Mouse (Mus musculus): ENCODE results near the gene Grin2d.

Grin2d gene

DNA sequence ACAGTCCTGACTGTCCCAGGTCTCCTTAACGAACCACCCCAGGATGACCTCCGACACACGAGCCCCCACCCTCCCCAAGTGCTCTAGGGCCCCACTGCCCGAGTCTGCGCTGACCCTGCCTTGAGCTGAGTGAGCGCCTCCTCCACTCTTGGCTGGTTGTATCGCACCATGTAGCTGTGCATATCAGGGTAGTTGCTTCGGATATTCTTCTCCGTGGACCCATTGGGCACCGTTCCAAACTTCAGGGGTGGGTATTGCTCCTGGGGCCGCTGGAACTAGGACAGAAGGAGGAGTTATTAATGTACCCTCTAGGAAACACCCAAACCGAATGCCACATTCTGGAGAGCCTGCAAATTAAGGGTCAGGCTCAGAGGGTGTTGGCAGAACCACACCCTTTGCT is 25.1 kb downstream of the Grin2d start:
- no peak for DNase-seq (ENCODE audit: low spot score)

DNA sequence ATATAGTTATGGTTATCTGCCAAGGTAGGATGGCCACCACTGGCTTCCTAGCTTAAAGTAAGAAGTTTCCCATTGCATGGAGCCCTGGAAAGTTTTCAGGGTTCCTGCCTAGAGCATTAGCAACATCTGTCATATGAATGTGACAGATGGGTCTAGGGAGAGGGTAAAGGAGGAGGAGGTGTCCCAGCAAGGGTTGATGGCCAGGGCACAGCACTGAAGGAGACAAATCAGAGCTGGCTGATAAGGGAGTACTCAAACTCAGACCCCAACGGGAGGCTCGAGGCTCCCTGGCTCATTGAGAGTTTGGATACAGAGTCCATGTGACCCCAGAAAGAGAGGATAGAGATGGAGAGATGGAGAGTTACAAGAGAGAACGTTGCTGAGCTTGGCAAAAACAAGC is 27.5 kb downstream of the Grin2d start:
- no peak for DNase-seq (ENCODE audit: low spot score)

DNA sequence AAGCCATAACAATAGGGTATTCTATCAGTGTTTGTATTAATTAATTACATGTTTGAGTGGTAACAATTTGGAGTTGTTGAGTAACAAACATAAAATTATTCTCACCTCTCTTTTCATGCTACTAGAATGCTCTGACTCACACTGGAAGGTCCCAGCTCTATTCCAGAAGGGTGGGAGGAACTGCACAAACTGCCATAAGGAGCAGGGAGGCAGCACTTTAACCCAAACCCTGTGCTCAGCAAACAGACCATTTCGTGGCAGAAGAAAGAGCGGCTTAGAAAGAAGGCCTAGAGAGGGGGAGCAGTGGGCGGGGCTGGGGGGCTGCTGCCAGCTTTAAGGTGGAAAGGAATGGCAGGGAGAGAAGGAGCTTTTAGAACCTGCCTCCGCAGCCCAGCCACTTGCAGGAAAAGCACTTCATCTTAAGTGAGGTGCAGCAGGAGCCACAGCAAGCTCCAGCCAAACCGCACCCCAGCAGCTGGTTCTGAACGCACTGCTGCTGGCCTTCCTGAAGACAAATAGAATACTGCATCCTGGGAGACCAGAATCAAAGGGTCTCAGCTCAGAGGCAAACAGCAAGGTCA is 29.6 kb downstream of the Grin2d start:
- DNase-seq (ENCODE audit: low spot score) = no peak

DNA sequence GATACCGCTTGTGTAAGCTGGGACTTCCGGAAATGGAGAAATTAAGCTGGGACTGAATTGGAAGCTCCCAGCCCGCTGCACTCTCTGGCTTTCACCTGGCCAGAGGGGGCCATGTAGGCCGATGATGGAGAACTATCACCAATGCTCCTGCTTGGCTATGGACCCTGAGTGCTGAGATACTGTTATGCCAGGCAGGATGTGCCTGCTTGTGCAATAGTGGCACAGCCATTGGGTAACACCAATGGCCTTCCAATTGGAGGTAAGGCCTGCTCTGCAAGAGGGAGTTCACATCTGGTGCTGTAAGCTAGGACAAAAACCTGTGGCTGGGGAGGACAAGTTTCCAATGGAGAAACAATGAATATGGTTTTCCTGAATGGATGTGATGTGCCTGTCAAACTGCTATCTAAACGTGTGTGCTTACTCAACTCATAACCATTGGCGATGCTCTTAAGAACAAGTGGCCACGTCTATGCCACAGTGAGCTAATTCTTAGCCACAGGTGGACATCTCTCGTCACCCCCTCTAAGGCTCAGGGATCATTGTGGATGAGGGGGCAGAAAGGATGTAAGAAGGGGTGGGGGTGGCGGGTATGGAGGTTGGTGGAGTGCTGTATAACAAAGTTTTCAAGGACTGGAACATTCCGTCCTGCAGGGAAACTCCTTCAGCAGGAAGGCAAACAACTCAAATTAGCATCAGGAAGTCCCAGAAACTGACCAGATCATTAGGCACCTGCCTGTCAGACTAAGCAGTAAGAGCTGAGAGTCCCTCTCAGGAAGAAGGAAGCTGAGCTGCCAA is 35.0 kb downstream of the Grin2d start:
- no peak for DNase-seq (ENCODE audit: low spot score)

DNA sequence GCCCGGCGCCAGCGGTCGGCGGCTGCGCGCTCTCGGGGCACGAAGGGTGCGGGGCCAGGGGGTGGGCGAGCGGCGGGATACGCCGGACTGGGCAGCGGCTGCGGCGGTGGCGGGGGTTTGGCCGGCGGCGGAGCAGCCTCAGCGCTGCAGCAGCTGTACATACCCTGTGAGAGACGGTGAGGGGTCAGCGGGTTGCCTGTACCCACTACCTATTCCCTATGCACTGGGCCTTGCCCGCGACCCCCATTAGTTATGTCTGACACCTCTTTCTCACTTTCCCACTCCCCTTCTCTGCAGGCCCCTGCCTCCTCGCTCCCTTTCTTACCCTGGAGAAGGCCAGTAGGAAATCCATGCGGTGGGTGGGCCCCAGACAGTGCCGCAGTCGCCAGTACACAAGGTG is 44.3 kb downstream of the Grin2d start:
- DNase-seq (ENCODE audit: low spot score) = no peak

DNA sequence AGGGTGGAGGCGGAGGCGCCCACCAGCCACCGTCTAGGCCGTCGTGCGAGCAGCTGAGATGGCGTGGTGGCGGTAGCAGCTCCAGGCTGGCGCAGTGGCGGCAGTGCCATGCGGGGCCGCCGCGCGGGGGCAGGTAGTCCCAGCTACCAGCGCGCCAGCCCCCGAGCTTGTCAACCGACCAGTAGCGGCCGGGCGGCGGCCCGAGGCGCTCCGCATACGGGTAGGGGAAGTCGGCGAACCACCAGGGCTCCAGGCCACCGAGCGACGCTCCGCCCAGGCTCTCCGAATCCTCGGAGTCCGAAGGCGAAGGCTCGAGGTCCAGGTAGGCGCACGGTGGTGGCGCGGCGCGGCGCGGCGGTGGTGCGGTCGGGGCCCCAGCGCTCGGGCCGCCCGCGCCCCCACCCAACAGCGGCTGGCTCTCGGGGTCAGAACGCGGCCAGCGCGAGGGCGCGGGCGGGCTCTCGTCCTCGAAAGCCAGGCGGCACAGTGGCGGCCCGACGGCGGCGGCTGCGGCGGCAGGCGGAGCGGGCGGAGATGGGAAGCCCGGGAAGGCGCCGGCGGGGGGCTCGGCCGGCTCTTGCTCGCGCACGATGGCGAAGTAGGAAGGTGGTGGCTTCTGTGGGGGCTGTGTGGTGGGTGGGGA is 44.9 kb downstream of the Grin2d start:
- no peak for DNase-seq (ENCODE audit: low spot score)

DNA sequence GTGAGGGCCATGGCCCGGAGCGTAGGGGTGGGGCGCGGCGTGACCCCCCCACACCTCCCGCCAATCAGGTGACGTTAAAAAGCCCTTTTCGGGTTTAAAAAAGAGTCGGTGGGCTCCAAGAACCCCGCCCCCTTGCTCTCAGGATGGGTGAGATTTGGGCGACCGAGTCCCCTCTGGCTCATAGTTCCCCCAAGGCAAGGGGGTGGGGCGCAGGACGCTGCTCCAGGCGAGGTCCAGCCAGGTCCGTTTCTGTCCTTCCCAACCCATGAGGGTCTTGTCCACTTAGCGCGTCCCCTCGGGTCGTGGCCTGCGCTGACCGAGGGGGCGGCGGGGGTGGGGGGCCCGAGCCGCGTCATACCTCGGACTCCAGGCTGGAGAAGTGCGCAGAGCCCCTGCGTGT is 45.8 kb downstream of the Grin2d start:
- DNase-seq (ENCODE audit: low spot score) = no peak

DNA sequence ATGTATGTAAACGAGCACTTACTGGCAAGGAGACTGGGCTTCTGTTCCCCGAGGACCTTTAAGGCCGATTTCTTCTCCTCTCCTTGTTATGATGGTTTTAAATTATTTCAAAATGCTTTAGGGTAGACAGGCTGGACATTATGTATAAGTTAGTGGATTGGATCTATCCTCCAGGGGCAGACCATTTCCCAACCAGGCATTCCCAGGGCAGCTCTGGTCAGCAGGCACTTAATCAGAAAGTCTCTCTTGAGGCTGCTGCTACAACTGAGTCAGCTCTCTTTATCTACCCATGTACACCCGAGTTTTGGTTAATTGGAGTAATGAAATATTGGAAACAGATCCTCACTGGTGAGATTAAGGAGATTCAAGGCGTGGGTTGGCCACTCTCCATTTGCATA is 47.1 kb downstream of the Grin2d start:
- no peak for DNase-seq (ENCODE audit: low spot score)

DNA sequence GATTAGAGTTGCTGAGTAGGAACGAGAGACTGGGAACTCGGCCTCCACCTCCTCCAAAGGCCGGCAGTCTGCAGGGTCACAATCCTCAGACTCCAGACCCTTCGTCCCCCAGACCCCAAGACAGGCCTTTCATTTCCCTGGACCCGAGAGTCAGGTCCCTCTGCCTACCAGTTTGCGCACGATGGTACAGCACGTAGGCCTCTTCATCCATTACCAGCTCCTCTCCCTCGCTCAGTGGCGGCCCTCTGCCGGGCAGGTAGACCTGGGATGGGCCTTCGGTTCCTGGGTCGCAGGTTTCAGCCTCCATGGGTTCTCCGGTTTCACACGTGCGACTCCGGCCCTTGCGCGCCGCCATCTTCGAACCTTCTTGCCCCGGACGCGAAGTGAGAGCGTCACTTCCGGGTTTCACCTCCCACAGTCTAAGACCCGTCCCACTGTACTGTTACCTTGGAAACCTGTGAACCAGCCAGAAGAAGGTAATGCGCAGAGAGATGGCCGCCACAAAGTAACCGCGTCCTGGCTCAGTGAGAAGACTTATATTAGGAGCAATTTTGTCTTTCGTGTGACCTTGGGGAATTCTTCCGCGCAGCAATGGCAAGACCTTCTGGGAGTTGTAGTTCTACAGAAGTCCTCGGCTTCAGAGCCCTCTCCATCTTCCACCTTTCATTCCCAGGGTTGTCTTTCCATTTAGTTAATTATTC is 47.6 kb downstream of the Grin2d start, which contains the start of gene Grwd1:
Gene Grwd1 (minus strand): TSS at position 518 of the 701 bp plus-strand sequence.
- DNase-seq (ENCODE audit: low spot score) = peak; percentile 67

DNA sequence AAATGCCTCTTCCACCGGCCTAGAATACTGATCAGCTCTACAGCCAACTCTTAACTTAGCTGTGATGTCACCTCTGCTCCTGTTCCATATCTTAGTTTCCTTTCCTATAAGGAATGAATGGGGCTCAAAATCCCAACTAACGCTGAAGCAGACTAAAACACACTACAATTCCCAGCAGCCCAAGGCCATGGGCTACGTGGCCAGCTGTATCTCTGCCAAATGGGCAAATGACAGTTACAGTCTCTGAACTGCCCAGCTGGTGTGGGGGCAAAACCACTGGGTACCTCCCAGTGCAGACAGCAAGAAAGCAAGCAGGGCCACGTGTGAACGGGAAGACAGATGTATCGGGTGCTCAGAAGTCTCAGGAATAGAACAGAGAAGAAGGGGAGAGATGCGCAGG is 51.5 kb downstream of the Grin2d start:
- DNase-seq (ENCODE audit: low spot score) = no peak

DNA sequence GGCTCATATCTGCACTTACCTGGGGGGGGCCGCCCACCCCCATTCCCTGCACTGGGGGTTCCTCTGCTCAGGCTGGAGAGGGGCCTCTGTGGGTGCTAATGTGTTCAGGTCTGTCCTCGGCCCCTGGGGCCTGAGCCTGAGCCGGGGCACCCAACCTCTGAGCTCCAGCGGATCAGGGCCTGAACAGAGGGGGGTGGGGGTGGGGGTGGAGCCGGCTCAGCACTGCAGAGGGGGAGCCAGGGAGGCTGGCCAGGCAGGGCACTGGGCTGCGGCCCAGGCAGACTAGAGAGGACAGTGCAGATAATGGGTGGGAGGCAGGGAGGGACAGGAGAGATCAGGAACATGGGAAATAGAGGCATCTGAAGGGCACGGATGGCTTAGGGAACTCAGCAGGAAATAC is 53.6 kb downstream of the Grin2d start, which contains the start of gene Kcnj14:
Gene Kcnj14 (minus strand): TSS at position 185 of the 400 bp plus-strand sequence.
- DNase-seq (ENCODE audit: low spot score) = no peak

DNA sequence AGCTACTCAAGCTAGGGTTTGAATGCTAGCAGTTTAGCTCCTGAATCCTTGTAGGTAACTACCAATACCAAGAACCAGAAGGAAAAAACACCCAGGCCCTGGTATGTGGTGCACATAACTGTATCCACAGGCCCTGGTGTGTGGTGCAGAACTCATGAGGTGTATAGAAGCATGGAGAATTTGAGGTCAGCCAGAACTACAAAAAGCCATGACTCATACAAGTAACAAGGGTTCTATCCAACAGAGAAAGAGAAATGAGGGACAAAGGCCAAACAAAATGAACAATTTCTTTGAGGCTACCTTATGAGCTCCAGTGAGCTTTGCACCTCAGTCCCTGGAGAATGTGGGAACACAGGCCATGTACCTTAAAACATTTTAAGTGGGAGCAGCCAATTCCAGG is 57.3 kb downstream of the Grin2d start:
- DNase-seq (ENCODE audit: low spot score) = no peak

DNA sequence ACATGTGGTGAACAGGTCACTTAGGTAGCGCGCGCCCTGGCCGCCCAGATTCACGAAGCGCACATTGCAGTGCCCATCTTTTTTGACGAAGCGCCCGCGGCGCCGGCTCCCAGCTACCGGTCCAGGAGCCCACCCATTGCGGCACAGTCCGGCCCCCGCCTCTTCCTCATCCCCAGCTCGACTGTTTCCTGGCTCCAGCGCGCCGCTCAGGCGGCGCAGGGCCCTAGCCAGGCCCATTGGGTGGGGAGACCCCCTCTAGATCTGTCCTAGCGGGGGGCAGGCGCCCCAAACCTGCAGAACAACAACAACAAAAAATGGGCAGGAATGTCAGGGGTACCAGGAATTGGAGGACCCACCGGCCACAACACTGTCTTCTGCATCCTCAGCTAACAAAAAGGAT is 58.3 kb downstream of the Grin2d start:
- no peak for DNase-seq (ENCODE audit: low spot score)

DNA sequence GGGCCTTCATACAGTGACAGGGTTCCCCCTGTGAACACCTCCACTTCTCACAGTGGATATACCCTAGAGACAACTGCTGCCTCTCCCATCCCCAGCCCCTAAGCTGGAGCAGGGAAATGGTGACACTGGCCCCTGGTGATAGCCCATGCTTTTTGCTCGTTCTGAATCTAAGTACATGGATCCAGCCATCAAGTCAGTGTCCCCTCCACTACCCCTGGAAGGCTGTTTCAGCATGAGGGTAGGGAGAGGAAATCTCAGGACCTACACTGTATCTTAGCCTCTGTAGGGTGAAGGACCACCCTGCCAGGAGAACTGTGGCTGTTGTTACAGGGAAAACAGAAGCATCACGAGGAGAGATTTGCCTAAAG is 62.2 kb downstream of the Grin2d start:
- DNase-seq (ENCODE audit: low spot score) = no peak

DNA sequence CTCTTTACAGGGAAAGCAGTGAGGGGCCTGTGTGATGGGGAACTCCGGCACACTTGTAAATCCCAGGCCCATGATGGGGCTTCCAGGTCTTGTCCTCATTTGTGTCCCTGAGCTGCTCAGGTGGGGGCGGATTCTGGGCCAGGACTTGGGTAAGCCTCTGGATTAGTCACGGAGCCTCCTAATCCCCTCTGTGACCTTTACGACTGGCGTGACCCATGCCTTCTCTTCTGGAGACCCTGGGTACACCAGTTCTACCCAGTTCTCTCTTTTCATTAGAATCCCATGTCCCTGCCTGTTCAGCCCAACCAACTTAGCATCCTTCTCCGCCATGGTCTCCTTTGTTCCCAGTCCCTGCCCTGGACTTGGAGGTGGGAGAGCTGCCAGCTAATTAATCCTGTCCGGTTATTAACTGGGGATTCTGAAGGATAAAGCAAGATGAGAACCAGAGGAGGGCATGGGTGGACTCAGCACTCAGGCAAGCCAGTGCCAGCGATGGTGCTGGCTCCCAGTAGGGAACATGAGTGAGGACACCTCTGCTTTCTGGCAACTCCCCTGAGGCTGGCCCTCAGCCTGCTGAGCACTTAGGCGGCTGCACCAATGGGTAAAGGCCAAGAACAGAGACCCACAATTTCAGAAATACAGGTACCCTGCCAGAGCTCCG is 62.7 kb downstream of the Grin2d start:
- DNase-seq (ENCODE audit: low spot score) = no peak

DNA sequence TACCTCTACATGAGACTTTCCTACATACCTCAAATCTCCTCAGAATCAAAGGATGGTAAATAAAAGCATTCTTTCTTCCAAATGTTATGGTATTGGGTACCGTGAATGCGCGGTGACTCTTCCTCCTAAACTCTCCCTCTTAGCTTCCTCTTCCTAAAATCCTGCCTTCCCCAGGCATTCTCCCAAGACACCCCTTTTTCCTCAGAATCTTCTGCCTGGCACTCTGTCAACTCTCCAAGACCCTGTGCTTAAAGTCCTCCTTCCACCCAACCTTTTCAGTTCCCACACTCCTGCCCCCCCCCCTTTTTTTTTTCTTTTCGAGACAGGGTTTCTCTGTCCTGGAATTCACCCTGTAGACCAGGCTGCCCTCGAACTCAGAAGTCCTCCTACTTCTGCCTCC is 63.3 kb downstream of the Grin2d start:
- no peak for DNase-seq (ENCODE audit: low spot score)

DNA sequence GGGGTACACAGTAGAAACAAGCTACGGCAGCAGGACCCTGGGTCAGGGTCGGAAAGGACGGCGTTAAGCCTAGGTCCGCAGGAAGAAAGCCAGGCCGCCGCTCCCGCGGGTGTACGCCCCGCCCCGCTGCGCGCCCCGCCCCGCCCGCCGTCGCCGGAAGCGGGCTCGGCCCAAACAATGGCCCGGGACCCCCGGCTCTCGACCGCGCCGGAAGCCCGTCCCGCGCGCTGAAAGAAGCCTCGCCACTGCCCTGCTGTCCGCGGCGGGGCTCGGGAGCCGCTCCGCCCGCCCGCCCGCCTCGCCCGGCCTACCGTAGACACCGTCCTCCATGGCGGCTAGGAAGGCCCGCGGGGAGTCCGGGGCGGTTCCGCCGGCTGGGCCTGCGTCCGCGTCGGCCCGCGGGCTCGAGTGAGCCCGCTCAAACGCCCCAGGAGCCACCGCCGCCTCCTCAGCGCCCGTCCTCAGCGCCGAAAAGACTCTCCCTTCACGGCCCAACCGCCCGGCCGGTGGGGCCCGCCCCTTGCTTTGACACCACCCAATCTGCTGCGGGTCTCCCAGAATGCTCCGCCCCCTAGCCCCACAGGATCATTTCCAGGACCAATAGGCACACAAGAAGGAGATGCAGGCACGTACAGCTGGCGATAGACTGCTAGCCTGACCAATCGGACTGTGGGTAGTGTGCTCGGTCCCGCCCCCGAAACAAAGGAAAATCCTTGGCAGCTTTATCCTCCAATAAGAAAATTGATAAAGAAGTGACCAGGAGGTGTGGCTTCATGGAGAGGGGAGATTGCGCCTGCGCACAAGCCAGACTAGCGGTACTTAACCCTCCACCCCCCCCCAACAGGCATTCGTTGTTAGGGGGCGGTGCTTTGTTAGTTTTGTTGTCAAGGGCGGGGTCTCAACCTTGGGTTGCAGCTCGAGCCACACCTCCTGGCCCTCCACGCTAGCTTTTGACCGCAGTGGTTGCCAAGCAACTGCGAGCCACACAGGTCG is 64.1 kb downstream of the Grin2d start, which contains the start of gene Cyth2:
Gene Cyth2 (minus strand): TSS at position 795 of the 993 bp plus-strand sequence.
- DNase-seq (ENCODE audit: low spot score) = peak; percentile 99

DNA sequence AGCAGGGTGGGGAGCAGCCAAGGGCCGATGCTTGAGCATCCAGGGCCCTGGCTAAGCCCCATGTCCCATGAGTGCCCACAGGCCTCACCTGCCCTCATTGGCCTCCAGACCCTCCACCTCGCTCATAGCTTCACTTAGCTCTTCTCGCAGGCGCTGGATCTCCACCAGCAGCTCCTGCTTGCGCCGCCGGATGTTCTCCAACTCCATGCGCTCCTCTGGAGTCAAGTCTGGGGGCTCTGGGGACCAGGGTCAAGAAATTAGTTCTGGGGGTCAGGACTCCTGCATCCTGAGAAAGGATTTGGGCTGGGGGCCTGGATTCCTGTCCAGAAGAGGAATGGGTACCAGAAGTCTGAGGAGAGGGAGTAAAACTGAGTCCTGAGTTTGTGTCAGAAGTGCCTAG is 65.3 kb downstream of the Grin2d start:
- DNase-seq (ENCODE audit: low spot score) = no peak

DNA sequence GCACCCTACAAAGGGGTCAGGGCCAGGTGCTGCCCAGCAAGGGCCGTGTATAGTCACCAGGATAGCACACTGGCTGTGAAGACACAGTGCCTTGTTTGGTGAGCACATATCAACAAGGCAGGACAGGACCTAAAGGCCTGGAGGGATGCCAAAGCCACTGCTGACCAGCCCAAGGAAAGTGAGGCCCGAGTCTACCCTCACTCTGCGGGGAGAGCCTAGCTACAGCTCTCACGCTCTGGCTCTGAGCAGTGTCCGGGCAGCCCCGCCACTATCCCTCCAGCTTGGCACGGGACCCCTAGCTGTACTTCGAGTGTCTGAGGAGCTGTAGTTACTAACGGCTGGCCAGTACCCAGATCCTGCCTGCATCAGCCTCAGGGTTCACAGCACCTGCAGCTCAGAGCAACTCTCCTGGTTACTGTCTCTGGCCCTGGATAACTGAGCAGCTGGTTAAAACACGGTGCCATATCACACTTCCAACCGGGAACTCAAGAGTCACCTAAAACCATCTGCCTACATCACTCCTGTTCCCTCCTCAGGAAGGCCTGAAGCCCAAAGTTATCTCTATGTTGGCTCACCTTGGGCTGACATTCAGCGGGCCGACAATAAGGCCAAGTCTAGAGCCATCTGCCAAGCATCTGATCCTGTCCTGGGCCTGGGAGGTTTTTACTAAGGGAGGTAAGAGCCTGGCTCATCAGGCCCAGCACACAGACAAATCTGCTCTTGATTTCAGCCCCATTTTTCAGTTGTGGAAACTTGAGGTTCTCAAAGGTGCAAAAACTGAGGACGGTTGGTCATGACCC is 68.7 kb downstream of the Grin2d start:
- DNase-seq (ENCODE audit: low spot score) = no peak

DNA sequence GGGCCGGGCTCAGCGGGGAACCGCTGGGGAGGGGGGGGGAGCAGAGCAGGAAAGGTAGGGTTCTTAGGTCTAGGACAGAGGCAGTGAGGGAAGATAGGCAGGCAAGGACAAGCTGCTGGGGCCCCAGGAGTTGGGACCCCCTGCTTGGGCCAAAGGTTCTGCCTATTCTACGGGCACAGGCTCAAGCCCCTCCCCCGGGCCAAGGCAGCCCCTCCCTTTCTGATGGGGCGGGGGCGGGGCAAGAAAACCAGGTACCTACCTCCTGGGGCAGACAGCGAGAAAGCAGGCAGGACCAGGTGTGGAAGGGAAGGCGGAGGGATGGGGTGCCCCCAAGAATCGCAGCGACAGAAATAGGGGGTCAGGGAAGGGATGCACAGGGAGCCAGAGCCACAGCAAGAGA is 69.7 kb downstream of the Grin2d start:
- DNase-seq (ENCODE audit: low spot score) = no peak
